Mouse (Mus musculus) embryonic facial prominence, embryonic 13.5 days (tissue): ENCODE data around the gene Cd2. TPM values are rescaled to one million over a fixed set of nuclear protein-coding genes. Genes with fewer than 3 reads are reported as not detected.

Experiments
- ATAC-seq: fragments of 200-750 bp; cut with Nextera tagmentation; 2 replicates; pipeline ENCODE4 v1.8.0; 2017; ENCODE audit warnings: low read depth; ENCODE audit not compliant: insufficient number of reproducible peaks, insufficient read depth, low FRiP score, low TSS enrichment
- H3K27ac ChIP-seq: fragments of 300-500 bp; sonication (generic); 2 replicates; pipeline ENCODE4 v1.5.1; 2015; ENCODE audit warnings: moderate library complexity, mild to moderate bottlenecking, inconsistent platforms
- H3K27me3 ChIP-seq: fragments of 300-500 bp; sonication (generic); 2 replicates; pipeline ENCODE4 v1.6.1; 2015; ENCODE audit warnings: mild to moderate bottlenecking, inconsistent platforms
- H3K36me3 ChIP-seq: fragments of 300-500 bp; sonication (generic); 2 replicates; pipeline ENCODE4 v1.6.1; 2015; ENCODE audit warnings: mild to moderate bottlenecking, inconsistent platforms
- H3K4me1 ChIP-seq: fragments of 300-500 bp; sonication (generic); 2 replicates; pipeline ENCODE4 v1.6.1; 2015; ENCODE audit warnings: inconsistent platforms
- H3K4me2 ChIP-seq: fragments of 300-500 bp; sonication (generic); 2 replicates; pipeline ENCODE4 v1.6.1; 2015; ENCODE audit warnings: moderate library complexity, mild to moderate bottlenecking, inconsistent platforms
- H3K4me3 ChIP-seq: fragments of 300-500 bp; sonication (generic); 2 replicates; pipeline ENCODE4 v1.5.1; 2015; ENCODE audit warnings: mild to moderate bottlenecking, inconsistent platforms
- H3K9ac ChIP-seq: fragments of 300-500 bp; sonication (generic); 2 replicates; pipeline ENCODE4 v1.6.1; 2015; ENCODE audit warnings: mild to moderate bottlenecking, inconsistent platforms
- H3K9me3 ChIP-seq: fragments of 300-500 bp; sonication (generic); 2 replicates; pipeline ENCODE4 v1.6.1; 2016; ENCODE audit warnings: inconsistent platforms
- WGBS: fragments of 180-500 bp; shearing (Covaris S2); methylation state at CpG from one replicate; pipeline ENCODE4 v1.1.7; 2015; ENCODE audit warnings: mixed read lengths; 5-methylcytosine and 5-hydroxymethylcytosine counted together
- polyA plus RNA-seq: library from polyadenylated mRNA; unstranded; fragments of >200 nt; fragmentation: Nextera tagmentation; extraction: Ambion mirVana; gene quantifications from 2 replicates; pipeline ENCODE4 v1.2.1, GENCODE M21; 2015

Cd2 gene
- polyA plus RNA-seq, 1 experiment from 2014 or later: not detected

DNA sequence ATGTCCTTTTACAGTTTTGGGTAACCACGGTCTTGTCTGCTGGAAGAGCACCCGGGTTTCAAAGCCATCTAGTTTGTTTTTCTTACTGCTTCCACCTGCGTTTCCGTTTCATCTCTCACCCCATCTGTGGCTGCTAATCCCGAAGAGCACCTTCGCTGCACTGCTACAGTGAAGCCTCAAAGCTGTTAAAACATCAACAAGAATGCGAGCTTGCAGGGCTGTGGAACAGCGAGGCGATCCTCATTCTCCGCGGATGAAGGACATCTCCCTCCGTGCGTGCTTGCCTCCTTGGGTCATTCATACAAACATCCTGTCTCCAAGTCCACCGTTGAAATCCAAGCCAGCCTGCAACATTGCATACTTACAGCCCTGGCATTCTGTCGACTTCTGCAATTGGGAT is 51.5 kb downstream of the Cd2 start:
- Histone ChIP-seq H3K27ac (no peak overlapping the region), H3K27me3 (no peaks in the 10 kb centered on the region), H3K9me3 (no peaks in the 10 kb centered on the region), H3K4me2 (no peak overlapping the region), H3K36me3 (no peaks in the 10 kb centered on the region), H3K4me1 (peaks cover 6% of the 10 kb centered on the region), H3K4me3 (no peak overlapping the region), H3K9ac (no peak overlapping the region)
- no peak for ATAC-seq
- WGBS: 56% methylated on average over 15 of the region's 15 CpGs

DNA sequence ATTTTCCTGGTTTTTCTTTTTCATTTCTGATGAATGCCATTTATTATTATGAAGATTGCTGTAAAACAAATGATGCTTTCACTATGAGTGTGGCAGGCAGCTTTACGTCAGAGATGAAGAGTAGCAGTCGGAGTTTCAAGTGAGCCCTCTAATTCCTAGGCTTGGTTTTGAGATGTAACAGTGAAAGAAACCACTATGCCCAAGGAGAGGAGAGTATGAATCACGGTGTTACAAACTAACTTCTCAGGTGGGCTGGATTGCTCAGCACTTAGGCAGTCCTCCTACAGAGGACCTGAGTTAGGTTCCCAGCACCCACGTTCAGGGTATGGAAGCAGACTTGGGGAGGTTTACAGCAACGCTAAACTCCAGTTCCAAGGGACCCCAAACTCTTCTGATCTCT is 52.4 kb downstream of the Cd2 start:
- no peaks in the 10 kb centered on the region for H3K36me3 ChIP-seq
- H3K27me3 ChIP-seq: no peaks in the 10 kb centered on the region
- H3K4me3 ChIP-seq: no peak overlapping the region
- H3K4me1 ChIP-seq: peaks cover 6% of the 10 kb centered on the region
- no peaks in the 10 kb centered on the region for H3K9me3 ChIP-seq
- no peak overlapping the region for H3K4me2 ChIP-seq
- no peak overlapping the region for H3K9ac ChIP-seq
- no peak for ATAC-seq
- WGBS: 87% methylated on average over 5 of the region's 5 CpGs
- H3K27ac ChIP-seq: no peak overlapping the region

DNA sequence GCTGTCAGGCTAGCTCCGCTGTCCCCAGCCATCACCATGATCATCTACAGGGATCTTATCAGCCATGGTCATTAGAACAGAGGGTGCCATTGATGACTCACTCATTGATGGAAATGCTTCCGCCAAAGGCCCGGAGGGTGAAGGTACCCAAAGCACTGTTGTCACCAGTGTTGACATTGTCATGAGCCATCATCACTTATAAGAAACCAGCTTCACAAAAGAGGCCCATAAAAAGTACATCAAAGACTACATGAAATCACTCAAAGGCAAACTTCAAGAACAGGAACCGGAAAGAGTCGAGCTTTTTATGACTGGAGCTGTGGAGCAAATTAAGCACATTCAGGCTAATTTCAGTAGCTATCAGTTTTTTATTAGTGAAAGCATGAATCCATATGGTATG is 54.3 kb downstream of the Cd2 start:
- Histone ChIP-seq H3K9ac (no peak overlapping the region), H3K4me1 (peaks cover 6% of the 10 kb centered on the region), H3K36me3 (no peaks in the 10 kb centered on the region), H3K9me3 (no peaks in the 10 kb centered on the region), H3K27me3 (no peaks in the 10 kb centered on the region), H3K4me3 (no peak overlapping the region), H3K4me2 (no peak overlapping the region), H3K27ac (no peak overlapping the region)
- 84% methylated on average over 5 of the region's 5 CpGs for WGBS
- ATAC-seq: no peak

DNA sequence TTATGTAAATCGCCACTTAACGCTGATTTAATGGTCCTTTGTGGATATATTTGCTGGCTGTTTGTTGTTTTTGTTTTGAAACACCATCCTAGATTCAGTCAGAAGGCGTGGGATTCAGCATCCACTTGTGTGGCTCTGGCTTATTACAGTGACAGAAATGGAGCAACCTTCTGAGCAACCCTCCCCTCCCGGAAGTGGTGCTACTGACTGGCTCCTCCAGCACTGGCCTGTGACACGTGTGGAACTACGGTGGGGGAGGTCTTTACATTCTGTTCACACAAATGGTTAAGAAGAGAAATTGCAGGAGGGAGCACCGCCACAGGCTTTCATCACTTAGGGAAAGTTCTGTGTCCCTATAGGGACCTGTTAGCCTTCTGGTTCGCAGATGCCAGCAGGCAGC is 55.2 kb downstream of the Cd2 start:
- no peaks in the 10 kb centered on the region for H3K9me3 ChIP-seq
- no peak overlapping the region for H3K4me3 ChIP-seq

DNA sequence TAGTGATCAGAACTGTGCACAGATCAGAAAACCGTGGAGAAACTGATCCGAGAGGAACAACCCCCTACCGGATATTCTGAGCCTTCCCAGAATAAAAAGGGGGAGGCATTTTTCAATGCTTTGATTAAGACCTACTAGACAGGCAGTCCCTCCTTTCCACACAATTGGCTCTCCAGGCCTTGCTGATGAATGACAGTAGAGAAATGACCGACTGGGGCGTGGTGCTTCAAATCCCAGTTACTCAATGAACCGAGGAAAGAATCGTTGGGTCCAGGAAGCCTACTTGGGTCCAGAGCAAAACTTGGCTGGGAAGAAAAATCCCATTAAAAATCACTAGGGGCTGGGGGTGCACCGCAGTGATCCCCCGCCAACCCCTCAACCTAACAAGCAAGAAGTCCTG is 57.5 kb downstream of the Cd2 start:
- H3K4me1 ChIP-seq: no peaks in the 10 kb centered on the region
- H3K4me2 ChIP-seq: no peak overlapping the region
- H3K27me3 ChIP-seq: no peaks in the 10 kb centered on the region
- H3K27ac ChIP-seq: no peak overlapping the region
- ATAC-seq: no peak
- no peak overlapping the region for H3K9ac ChIP-seq
- no peaks in the 10 kb centered on the region for H3K36me3 ChIP-seq
- H3K9me3 ChIP-seq: no peaks in the 10 kb centered on the region
- 76% methylated on average over 9 of the region's 9 CpGs for WGBS
- H3K4me3 ChIP-seq: no peak overlapping the region

More for the DNA sequence above, 55.2 kb downstream of the Cd2 start:
- Histone ChIP-seq H3K4me1 (peaks cover 5% of the 10 kb centered on the region), H3K36me3 (no peaks in the 10 kb centered on the region), H3K9ac (no peak overlapping the region), H3K27ac (no peak overlapping the region), H3K4me2 (no peak overlapping the region), H3K27me3 (no peaks in the 10 kb centered on the region)
- no peak for ATAC-seq
- 49% methylated on average over 8 of the region's 8 CpGs for WGBS

DNA sequence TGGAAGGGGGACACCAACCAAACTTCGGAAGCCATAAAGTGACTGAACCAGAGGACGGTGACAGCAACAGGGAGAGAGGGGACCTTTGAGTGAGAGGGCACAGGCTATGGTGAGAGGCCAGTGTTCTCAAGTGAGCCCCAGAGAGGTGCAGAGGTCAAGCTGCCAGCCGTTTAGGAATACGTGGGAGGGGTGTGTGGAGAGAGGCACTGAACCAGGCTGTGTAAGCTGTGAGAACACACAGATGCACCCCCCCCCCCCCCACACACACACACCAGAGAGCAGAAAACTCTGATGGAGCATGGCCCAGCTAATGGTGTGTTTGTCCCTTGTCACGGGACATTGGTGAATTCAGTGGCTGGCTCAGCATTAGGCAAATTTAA is 58.2 kb downstream of the Cd2 start:
- H3K4me2 ChIP-seq: no peak overlapping the region
- no peaks in the 10 kb centered on the region for H3K36me3 ChIP-seq
- no peak overlapping the region for H3K27ac ChIP-seq
- no peaks in the 10 kb centered on the region for H3K4me1 ChIP-seq
- 48% methylated on average over 5 of the region's 5 CpGs for WGBS
- H3K9me3 ChIP-seq: no peaks in the 10 kb centered on the region
- ATAC-seq: no peak
- H3K4me3 ChIP-seq: no peak overlapping the region
- no peak overlapping the region for H3K9ac ChIP-seq
- no peaks in the 10 kb centered on the region for H3K27me3 ChIP-seq

DNA sequence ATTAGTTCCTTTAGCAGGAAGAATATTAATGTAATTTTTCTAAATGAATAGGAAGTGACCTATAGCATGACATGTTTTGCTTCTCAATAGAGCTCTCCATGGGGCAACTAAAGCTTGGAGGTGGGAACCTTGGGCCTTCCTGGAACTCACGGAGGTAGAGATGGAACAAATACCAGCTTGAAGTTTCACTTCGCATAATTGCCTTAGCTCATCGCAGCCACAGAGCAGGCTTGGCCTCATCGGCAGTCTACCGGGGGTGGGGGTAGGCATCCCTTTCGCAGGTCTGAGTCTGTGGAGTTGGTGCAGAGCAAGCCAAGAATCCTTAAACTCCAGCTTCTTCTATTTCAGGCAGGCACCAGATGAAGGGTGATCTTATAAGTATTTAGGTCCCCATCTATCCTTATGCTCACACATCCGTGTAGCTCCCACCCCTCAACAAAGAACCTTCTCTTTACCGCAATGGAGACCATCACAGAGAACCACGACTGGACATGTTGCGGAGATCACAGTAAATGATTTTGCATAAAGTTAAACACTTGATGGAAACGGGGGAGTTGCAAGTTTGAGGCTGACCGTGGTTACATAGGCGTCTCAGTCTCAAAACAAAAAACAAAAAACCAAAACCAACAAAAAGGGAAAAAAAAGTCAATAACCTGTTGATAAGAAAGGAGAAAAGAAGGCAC is 58.7 kb downstream of the Cd2 start:
- Histone ChIP-seq H3K27me3 (no peaks in the 10 kb centered on the region), H3K4me1 (no peaks in the 10 kb centered on the region), H3K9ac (no peak overlapping the region), H3K36me3 (no peaks in the 10 kb centered on the region), H3K4me3 (no peak overlapping the region), H3K9me3 (no peaks in the 10 kb centered on the region), H3K27ac (no peak overlapping the region), H3K4me2 (no peak overlapping the region)
- no peak for ATAC-seq
- WGBS: 84% methylated on average over 13 of the region's 13 CpGs

DNA sequence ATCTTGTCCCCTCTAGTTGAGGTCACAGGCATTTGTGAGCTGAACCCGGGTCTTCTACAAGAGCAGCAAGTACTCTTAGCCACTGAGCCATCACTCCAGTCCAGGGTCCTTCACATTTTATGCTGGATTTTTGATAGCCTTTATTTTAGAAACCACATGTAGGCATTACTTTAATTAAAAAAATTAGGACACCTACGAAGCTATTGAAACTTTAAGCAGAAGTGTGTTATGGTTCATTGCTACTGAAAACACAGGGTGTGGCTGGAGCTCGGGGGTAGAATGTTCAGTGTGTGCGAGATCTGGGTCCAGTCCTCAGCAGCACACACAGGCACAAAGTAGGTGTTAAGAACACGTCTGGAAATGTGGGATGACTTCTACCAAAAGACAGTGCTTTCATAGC is 59.7 kb downstream of the Cd2 start:
- no peak for ATAC-seq
- Histone ChIP-seq H3K27me3 (no peaks in the 10 kb centered on the region), H3K9me3 (no peaks in the 10 kb centered on the region), H3K4me3 (no peak overlapping the region), H3K36me3 (no peaks in the 10 kb centered on the region), H3K4me1 (no peaks in the 10 kb centered on the region), H3K9ac (no peak overlapping the region), H3K27ac (no peak overlapping the region), H3K4me2 (no peak overlapping the region)
- 74% methylated on average over 5 of the region's 5 CpGs for WGBS

Other genes starting within 250 kb of the Cd2 start
- 8.7 and 9.4 TPM in 2 replicates for gene Ptgfrn, start 177.7 kb downstream of the Cd2 start, polyA plus RNA-seq
- gene Igsf3, start 89.1 kb upstream of the Cd2 start, polyA plus RNA-seq: 95.5 and 104 TPM in 2 replicates